Mouse (Mus musculus) naive thymus-derived CD4-positive, alpha-beta T cell, adult 2 months (primary cell): ENCODE measurements around the gene Elmod3.

Experiments used
- DNase-seq: peaks from one replicate; pipeline ENCODE4 v3.0.0-alpha.2; 2011; ENCODE audit warnings: low read depth

Gene Elmod3

GRCm38 (mm10) chr6:72597956-72598753, at the start of gene Elmod3, which contains the start of gene Retsat:
Gene Elmod3, minus strand, starts transcription at chr6:72598413.
Gene Retsat, plus strand, starts transcription at chr6:72598475.
- DNase-seq: peak; percentile 92

- peak; percentile 81 for DNase-seq
Measured at GRCm38 (mm10) chr6:72647383-72647820, 49.2 kb upstream of the Elmod3 start.

GRCm38 (mm10) chr6:72645364-72645763, 47.2 kb upstream of the Elmod3 start:
- DNase-seq: no peak

- no peak for DNase-seq
Measured at GRCm38 (mm10) chr6:72644576-72644975, 46.4 kb upstream of the Elmod3 start.

- no peak for DNase-seq
Measured at GRCm38 (mm10) chr6:72641218-72641954, 43.2 kb upstream of the Elmod3 start.

GRCm38 (mm10) chr6:72636940-72637339, 38.7 kb upstream of the Elmod3 start:
- peak; percentile 50 for DNase-seq

- DNase-seq: peak; percentile 76
Measured at GRCm38 (mm10) chr6:72635760-72636431, 37.7 kb upstream of the Elmod3 start.

- DNase-seq: peak; percentile 67
Measured at GRCm38 (mm10) chr6:72634311-72634710, 36.1 kb upstream of the Elmod3 start.

- DNase-seq: no peak
Measured at GRCm38 (mm10) chr6:72631700-72632099, 33.5 kb upstream of the Elmod3 start.

GRCm38 (mm10) chr6:72630961-72631360, 32.7 kb upstream of the Elmod3 start:
- DNase-seq: no peak

- DNase-seq: no peak
Measured at GRCm38 (mm10) chr6:72630370-72630769, 32.2 kb upstream of the Elmod3 start.

GRCm38 (mm10) chr6:72627276-72627675, 29.1 kb upstream of the Elmod3 start:
- DNase-seq: no peak

- no peak for DNase-seq
Measured at GRCm38 (mm10) chr6:72626391-72626790, 28.2 kb upstream of the Elmod3 start.

- no peak for DNase-seq
Measured at GRCm38 (mm10) chr6:72623661-72624402, 25.6 kb upstream of the Elmod3 start.

- DNase-seq: no peak
Measured at GRCm38 (mm10) chr6:72622917-72623316, 24.7 kb upstream of the Elmod3 start.

- no peak for DNase-seq
Measured at GRCm38 (mm10) chr6:72620920-72621319, 22.7 kb upstream of the Elmod3 start.

- DNase-seq: no peak
Measured at GRCm38 (mm10) chr6:72619734-72620532, 21.7 kb upstream of the Elmod3 start.

- DNase-seq: peak; percentile 98
Measured at GRCm38 (mm10) chr6:72616643-72617288, 18.6 kb upstream of the Elmod3 start, which contains the start of gene Tgoln1. Gene Tgoln1, minus strand, starts transcription at chr6:72617000.

- peak; percentile 71 for DNase-seq
Measured at GRCm38 (mm10) chr6:72615561-72616375, 17.6 kb upstream of the Elmod3 start.
